Mouse (Mus musculus): Measurements from ENCODE around the gene Epha8.

Epha8 gene

GRCm38 (mm10) chr4:136954562-136954961 lies 2.1 kb downstream of the Epha8 start:
- DNase-seq (ENCODE audit: low spot score in 2 of 2) = no peak

GRCm38 (mm10) chr4:136949266-136949989 lies 7.2 kb downstream of the Epha8 start:
- DNase-seq (ENCODE audit: low spot score in 2 of 2) = no peak

DNA sequence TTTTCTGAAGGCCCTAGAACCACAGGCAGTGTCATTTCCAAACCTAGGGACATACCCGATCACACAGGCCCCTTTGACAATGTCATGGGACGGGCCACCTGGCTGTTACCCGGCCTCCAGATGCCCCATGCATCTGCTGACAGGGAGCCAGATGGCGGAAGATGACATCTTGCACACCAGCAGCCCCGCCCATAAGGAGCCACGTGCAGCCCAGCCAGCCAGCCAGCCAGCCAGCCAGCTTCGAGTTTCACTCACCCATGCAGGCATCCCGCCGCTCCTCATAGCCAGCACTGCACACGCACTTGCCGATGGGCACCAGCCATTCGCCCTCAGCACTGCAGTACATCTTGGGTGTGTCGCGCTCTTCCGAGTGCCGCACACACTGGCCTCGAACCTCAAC lies 11.2 kb downstream of the Epha8 start:
- no peak for DNase-seq (ENCODE audit: low spot score in 2 of 2)

GRCm38 (mm10) chr4:136944558-136945350 lies 11.9 kb downstream of the Epha8 start:
- no peak for DNase-seq (ENCODE audit: low spot score in 2 of 2)

- DNase-seq (ENCODE audit: low spot score in 2 of 2) = no peak
These were observed 13.4 kb downstream of the Epha8 start for GRCm38 (mm10) chr4:136943175-136943574.

- DNase-seq (ENCODE audit: low spot score in 2 of 2) = no peak
These were observed 13.9 kb downstream of the Epha8 start for GRCm38 (mm10) chr4:136942761-136943160.

- no peak for DNase-seq (ENCODE audit: low spot score in 2 of 2)
These were observed 18.7 kb downstream of the Epha8 start for GRCm38 (mm10) chr4:136937935-136938334.

- no peak for DNase-seq (ENCODE audit: low spot score in 2 of 2)
These were observed 19.3 kb downstream of the Epha8 start for GRCm38 (mm10) chr4:136937344-136937743.

- no peak for DNase-seq (ENCODE audit: low spot score in 2 of 2)
These were observed 21.6 kb downstream of the Epha8 start for GRCm38 (mm10) chr4:136934746-136935613.

DNA sequence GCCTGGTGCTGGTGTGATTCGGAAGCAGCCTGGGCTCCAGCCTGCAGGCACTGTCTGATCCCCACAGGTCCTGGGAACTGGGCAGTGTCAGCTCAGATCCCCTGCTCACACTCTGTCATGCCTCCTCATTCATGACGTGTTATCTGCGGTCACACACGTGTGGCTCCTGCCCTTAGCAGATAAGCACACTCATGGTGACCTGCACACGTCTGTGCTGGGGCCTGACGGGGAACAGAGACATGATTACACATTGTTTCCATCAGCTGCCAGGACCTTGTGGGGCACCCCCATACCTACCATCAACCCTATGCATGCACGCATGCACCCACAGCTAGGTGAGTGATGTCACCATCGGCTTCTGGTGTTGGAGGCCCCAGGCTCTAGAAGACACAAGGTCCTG lies 26.1 kb downstream of the Epha8 start:
- DNase-seq (ENCODE audit: low spot score in 2 of 2) = no peak

GRCm38 (mm10) chr4:136928928-136929327 lies 27.7 kb downstream of the Epha8 start:
- DNase-seq (ENCODE audit: low spot score in 2 of 2) = no peak

DNA sequence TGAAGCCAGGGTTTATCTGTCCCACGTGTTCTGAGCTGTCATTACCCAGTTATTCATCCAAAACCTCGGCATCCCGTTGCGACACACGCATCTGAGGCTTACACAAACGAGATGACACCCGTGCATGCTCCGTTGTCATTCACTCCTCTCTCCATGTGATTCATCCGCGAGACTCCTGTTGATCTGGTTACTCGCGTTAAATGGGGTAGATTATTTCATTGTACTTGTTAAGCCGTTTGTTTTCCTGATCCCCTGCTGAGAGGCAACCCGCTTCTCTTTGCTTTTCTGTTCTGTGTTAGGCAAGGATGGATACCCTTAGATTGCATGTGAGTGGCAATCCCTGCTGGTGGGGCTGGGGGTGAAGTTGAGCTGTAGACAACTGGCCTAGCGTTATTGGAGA lies 30.8 kb downstream of the Epha8 start:
- no peak for DNase-seq (ENCODE audit: low spot score in 2 of 2)

- no peak for DNase-seq (ENCODE audit: low spot score in 2 of 2)
These were observed 32.1 kb downstream of the Epha8 start for GRCm38 (mm10) chr4:136924529-136924928.

DNA sequence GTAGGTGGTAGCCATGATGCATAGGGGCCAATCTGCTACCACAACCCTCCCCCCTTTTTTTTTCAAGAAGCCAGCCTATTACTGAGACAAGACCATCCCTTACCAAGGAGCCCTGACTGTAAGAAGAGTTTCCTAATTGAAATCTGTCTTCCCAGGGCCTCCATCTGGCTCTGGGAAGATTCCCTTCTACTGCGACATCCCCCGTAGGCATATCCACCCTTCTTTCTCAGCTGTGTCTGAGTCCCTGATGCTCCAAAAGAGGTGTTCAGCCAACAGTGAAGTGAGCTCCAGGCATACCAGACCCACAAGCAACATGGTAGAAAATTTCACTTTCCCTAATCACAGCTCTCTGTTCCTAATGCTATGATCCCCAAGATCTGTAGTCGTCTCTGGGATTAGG lies 37.1 kb downstream of the Epha8 start:
- DNase-seq (ENCODE audit: low spot score in 2 of 2) = no peak

DNA sequence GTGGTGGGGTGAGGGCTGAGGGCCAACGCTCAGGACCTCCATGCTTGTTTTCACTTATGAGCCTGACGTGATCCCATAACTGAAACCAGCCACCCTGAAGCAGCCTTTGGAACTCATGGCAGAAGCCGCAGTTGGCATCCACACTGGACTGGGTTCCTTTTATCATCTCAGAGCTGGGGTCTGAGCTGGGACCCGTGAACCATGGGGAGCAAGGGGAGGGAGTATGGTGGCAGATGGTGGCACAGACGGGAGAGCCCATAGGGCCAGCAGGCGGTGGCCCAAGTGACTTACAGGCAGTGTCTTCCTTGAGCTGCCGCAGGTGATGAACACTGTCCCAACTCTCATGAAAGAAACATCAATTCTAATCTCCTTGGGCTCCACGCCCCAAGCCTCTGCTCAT lies 37.8 kb downstream of the Epha8 start:
- DNase-seq (ENCODE audit: low spot score in 2 of 2) = no peak

DNA sequence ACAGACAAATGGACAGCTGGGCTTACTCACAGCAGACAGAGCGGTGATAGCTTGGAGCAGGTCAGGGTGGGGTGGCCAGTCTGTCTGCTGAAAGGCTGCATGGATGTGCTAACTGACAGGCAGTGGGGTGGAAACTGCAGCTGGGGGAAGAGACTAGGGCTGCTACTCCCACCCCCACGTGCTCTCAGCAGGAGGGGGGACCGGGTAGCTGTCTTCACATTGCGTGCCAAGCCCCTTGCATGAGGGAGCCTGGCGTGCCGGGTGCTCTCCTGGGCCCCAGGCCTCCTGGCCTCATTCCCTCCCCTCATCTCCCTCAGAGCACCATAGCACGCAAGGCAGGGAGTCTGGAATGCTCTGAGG lies 39.5 kb downstream of the Epha8 start:
- no peak for DNase-seq (ENCODE audit: low spot score in 2 of 2)

GRCm38 (mm10) chr4:136916359-136917164 lies 40.1 kb downstream of the Epha8 start:
- no peak for DNase-seq (ENCODE audit: low spot score in 2 of 2)

DNA sequence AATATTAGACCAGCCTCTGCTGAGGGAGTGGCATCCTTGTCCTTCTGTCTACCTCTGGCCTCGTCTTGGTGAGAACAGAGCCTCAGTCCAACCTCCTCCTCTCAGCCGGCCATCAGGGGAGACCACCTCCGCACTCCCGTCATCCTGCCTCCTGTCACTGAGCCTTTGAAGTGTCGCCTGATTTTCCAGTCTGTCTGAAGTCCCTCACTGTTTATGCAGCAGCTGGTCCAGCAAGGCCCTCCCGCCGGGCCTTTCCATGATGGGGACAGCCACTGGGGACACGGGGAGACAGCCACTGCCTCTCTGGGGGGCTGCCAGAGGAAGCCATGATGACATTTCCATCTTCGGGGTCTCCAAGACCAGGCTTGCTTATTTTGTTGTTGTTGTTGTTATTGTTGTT lies 43.8 kb downstream of the Epha8 start:
- no peak for DNase-seq (ENCODE audit: low spot score in 2 of 2)

DNA sequence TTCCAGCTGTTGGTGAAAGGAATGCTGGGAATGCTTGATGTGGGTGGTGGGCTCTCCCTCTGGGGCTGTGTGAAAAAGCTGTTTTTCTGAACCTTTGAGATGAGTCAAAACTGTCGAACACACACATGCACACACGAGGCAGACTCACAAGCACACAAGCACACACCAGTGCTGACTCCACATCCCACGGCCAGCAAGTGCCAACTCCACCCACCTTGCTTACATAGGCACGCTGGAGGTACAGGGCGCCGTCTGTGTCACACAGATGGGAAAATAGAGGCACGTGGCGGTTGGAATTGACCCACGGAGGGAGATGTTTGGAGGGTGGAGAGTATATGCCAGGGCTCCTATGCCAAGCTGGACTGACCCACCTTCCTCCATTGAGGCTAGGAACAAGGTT lies 44.8 kb downstream of the Epha8 start:
- DNase-seq (ENCODE audit: low spot score in 2 of 2) = no peak

DNA sequence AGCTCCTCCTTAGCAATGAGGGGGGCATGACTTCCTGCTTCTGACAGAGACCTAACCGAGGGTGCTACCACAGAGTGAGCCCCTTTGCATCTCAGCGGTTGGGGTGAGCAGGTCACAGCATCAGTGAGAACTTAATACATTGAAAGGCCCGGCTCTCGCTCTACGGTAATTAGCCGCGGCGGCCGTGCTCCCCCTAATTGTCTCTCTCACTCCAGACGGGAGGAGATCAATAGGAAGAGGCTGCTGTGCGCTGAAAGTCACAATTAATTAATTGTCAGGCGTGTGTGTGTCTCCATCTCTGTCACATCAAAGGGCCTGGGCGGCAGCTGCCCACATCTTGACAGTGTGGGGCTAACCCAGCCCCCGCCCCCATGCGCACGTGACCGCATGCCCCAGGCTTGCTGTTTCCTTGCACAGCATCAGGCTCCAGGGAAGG lies 45.4 kb downstream of the Epha8 start:
- DNase-seq (ENCODE audit: low spot score in 2 of 2) = no peak

- DNase-seq (ENCODE audit: low spot score in 2 of 2) = no peak
These were observed 48.8 kb downstream of the Epha8 start for GRCm38 (mm10) chr4:136907809-136908208.

DNA sequence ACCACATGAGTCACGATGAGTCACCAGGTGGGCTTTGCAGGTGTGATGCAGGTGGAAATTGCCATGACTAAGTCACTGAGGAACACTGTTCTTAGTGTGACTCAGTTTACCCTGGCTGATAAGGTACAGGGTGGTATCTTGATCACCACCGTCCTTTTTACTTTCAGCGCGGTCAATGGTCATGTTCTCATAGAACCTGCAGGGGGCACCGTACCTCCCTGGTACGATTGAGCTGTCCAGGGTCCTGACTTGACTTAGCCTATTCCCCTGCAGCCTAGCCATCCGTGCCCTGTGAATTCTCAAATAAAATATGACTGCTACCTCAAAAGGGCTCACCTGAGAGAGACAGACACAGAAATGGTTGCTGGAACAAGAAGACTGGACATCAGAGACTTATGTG lies 49.6 kb downstream of the Epha8 start:
- DNase-seq (ENCODE audit: low spot score in 2 of 2) = no peak
